In genomic region chr14:78077508-78077907, GRCm38 (mm10) we compare ENCODE assay signal across 32 mouse cellular contexts. TPM values are rescaled to one million over a fixed set of nuclear protein-coding genes. Genes with fewer than 3 reads are reported as not detected.
"Had no signal": no experiment of that assay in that cellular context is flagged by ENCODE, and none has a peak within 500 bp of the region (broad histone marks: within the 10 kb centered on the region; RNA-seq: fewer than 3 reads in every experiment).

No protein-coding gene starts in this region.

- H3K27me3 ChIP-seq: heart, embryonic 12.5 days; hindbrain, embryonic 12.5 days; intestine, embryonic 15.5 days; limb, embryonic 13.5 days; limb, embryonic 15.5 days; liver, embryonic 12.5 days had no signal

- H3K4me3 ChIP-seq: heart, embryonic 10.5 days; heart, embryonic 12.5 days; hindbrain, embryonic 10.5 days; hindbrain, embryonic 12.5 days; intestine, embryonic 15.5 days; layer of hippocampus, adult 2 months; limb, embryonic 13.5 days; limb, embryonic 15.5 days; liver, embryonic 12.5 days had no signal

- DNase-seq: gastrocnemius, postnatal 14 days; gastrocnemius, postnatal 36 days; heart, adult 18-20 months; heart, postnatal 10 days; heart, postnatal 4 days; kidney, adult 18-20 months; kidney, adult 8-10 months; kidney, postnatal 10 days; kidney, postnatal 25 days; kidney, postnatal 4 days; left cerebral cortex, postnatal 4 days had no signal

- H3K27ac ChIP-seq: heart, embryonic 10.5 days; hindbrain, embryonic 10.5 days; hindbrain, embryonic 12.5 days; hindbrain, embryonic 14.5 days; intestine, embryonic 15.5 days; layer of hippocampus, adult 2 months; limb, embryonic 13.5 days; limb, embryonic 15.5 days; liver, embryonic 12.5 days had no signal

- H3K36me3 ChIP-seq: heart, embryonic 10.5 days; heart, embryonic 12.5 days; hindbrain, embryonic 10.5 days; hindbrain, embryonic 12.5 days; intestine, embryonic 15.5 days; limb, embryonic 13.5 days; limb, embryonic 15.5 days; liver, embryonic 12.5 days had no signal

- H3K9me3 ChIP-seq: heart, embryonic 10.5 days; hindbrain, embryonic 12.5 days; intestine, embryonic 15.5 days; limb, embryonic 13.5 days; limb, embryonic 15.5 days; liver, embryonic 12.5 days had no signal

- H3K4me2 ChIP-seq: heart, embryonic 12.5 days; hindbrain, embryonic 12.5 days; hindbrain, embryonic 14.5 days; intestine, embryonic 15.5 days; limb, embryonic 13.5 days; limb, embryonic 15.5 days; liver, embryonic 12.5 days had no signal

- H3K9ac ChIP-seq: heart, embryonic 12.5 days; hindbrain, embryonic 12.5 days; hindbrain, embryonic 14.5 days; intestine, embryonic 15.5 days; limb, embryonic 13.5 days; limb, embryonic 15.5 days; liver, embryonic 12.5 days had no signal

- H3K4me1 ChIP-seq: heart, embryonic 10.5 days; heart, embryonic 12.5 days; hindbrain, embryonic 10.5 days; hindbrain, embryonic 12.5 days; intestine, embryonic 15.5 days; limb, embryonic 13.5 days; limb, embryonic 15.5 days; liver, embryonic 12.5 days had no signal

- ATAC-seq: hindbrain, embryonic 16.5 days; inflammation-experienced regulatory T-cells, adult 6 months; intestine, embryonic 15.5 days; intestine, postnatal 0 days; liver, embryonic 12.5 days had no signal

RNA-seq across cellular contexts. Expression of gene Fam216b, which starts 11.3 kb away (rescaled TPM):
- total RNA-seq: gastrocnemius, adult 18-20 months; gastrocnemius, adult 8-10 months; gastrocnemius, postnatal 14 days; gastrocnemius, postnatal 36 days; heart, adult 8-10 months; heart, postnatal 25 days; liver, adult 2 months had no signal
- polyA plus RNA-seq: heart, embryonic 10.5 days; heart, embryonic 12.5 days; hindbrain, embryonic 10.5 days; hindbrain, embryonic 12.5 days; inflammation-experienced regulatory T-cells, adult 6 months; intestine, embryonic 15.5 days; kidney, embryonic 14.5 days; kidney, embryonic 16.5 days; limb, embryonic 11.5 days; limb, embryonic 13.5 days; limb, embryonic 15.5 days; liver, adult 2 months; liver, embryonic 12.5 days had no signal
